Mouse (Mus musculus): Measurements from ENCODE around the gene Uck2. TPM values are rescaled to one million over a fixed set of nuclear protein-coding genes. Genes with fewer than 3 reads are reported as not detected.

Uck2 gene
- polyA plus RNA-seq, 1 experiment: 107 TPM

DNA sequence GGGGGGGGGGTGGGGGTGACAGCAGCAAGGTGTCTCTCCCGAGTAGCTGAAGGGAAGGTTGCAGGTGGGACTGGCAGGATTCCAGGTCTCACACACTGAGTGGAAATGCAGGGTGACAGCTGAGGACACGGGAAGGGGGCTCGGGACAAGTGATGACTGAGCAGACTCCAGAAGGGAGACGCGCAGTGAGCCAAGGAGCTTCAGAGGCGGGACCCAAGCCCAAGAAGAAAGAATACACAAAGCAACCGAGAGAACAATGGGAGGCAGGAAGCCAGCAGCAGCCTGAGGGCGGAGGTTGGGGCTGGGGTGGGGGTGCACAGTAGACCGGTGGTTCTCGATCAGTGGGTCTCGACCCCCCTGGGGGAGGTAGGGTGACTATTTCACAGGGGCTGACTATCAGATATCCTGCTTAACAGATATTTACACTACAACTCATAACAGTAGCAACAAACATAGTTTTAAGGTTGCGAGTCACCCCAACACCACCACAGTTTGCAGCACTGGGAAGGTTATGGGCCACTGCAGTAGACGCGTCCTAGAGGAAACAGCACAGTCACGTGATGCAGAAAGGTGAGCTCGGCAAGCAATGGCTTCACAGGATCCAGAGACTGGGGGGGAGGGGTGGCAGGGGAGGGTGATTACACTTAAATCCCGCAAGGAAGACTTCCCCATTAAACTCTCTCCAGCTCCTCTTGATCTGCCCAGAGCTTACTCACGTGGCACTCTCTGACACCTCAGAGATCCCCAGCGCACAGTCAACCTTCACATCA is 14.6 kb downstream of the Uck2 start:
- Histone ChIP-seq H3K4me1 (replicated peaks; ENCODE audit: control insufficient read depth, insufficient read depth, low read length) (peaks cover 62% of the 10 kb centered on the region), H3K36me3 (ENCODE audit: control insufficient read depth, insufficient read depth, low read length) (no peaks in the 10 kb centered on the region), H3K27ac (ENCODE audit: control insufficient read depth, insufficient read depth, low read length) (peak overlapping the region; percentile 84), H3K4me3 (ENCODE audit: control insufficient read depth, insufficient read depth, low read length) (peak overlapping the region; percentile 35), H3K27me3 (ENCODE audit: control insufficient read depth, insufficient read depth, low read length) (no peaks in the 10 kb centered on the region)
- TF ChIP-seq POLR2A (IDR thresholded peaks at IDR 0.05; ENCODE audit: control insufficient read depth, extremely low read depth, insufficient read depth, low read length, poor library complexity) (no peak), CTCF (IDR thresholded peaks at IDR 0.05; ENCODE audit: borderline replicate concordance, control insufficient read depth, extremely low read depth, insufficient read depth, low read length, poor library complexity) (no peak)
- 7% methylated on average over 19 of the region's 19 CpGs for WGBS
- DNase-seq: peak; percentile 67

DNA sequence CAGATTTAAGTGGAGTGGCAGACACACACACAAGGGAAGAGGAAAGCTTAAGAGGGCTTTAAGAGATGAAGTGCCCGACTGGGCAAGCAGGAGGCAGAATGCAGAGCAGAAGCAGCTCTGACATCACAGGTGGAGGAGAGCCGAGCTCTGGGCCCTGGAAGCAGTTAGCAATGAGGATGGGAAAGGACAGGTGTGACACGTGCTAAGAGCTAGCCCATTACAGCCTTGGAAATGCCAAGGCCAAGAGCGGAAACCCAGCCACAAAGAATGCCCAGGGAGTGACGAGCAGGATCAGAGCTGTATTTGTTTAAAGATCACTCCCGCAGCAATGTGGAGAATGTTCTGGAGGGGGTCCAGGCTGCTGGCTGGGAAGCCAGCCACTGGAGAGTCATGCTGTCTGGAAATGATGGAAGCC is 15.3 kb downstream of the Uck2 start:
- H3K27ac ChIP-seq (ENCODE audit: control insufficient read depth, insufficient read depth, low read length): peak overlapping the region; percentile 84
- peaks cover 65% of the 10 kb centered on the region for H3K4me1 ChIP-seq (replicated peaks; ENCODE audit: control insufficient read depth, insufficient read depth, low read length)
- H3K4me3 ChIP-seq (ENCODE audit: control insufficient read depth, insufficient read depth, low read length): no peak overlapping the region
- no peaks in the 10 kb centered on the region for H3K27me3 ChIP-seq (ENCODE audit: control insufficient read depth, insufficient read depth, low read length)
- no peak for DNase-seq
- TF ChIP-seq POLR2A (IDR thresholded peaks at IDR 0.05; ENCODE audit: control insufficient read depth, extremely low read depth, insufficient read depth, low read length, poor library complexity): no peak
- no peak for TF ChIP-seq CTCF (IDR thresholded peaks at IDR 0.05; ENCODE audit: borderline replicate concordance, control insufficient read depth, extremely low read depth, insufficient read depth, low read length, poor library complexity)
- H3K36me3 ChIP-seq (ENCODE audit: control insufficient read depth, insufficient read depth, low read length): no peaks in the 10 kb centered on the region
- 26% methylated on average over 6 of the region's 6 CpGs for WGBS

DNA sequence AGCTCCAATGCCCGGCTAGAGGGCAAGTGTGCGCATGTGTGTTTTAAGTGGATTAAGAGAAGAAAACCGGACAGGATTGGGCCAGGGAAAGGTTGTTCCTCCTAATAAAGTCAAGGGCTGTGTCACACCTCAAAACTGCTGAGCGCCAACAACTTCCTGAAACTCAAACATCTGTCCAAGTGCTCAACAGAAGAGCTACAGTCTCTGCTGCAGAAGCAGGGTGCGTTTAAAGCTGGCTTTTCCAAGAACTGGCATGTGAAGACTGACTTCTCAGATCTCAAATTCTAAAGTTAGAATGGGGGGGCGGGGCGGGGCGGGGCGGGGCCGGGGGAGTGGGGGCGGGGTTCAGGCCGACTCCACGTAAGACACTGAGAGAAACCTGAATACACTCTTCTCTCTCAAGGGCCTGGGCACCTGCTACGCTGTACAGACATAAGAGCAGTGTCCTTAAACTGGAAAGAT is 15.7 kb downstream of the Uck2 start:
- no peak for TF ChIP-seq POLR2A (IDR thresholded peaks at IDR 0.05; ENCODE audit: control insufficient read depth, extremely low read depth, insufficient read depth, low read length, poor library complexity)
- no peak for TF ChIP-seq CTCF (IDR thresholded peaks at IDR 0.05; ENCODE audit: borderline replicate concordance, control insufficient read depth, extremely low read depth, insufficient read depth, low read length, poor library complexity)
- no peak overlapping the region for H3K4me3 ChIP-seq (ENCODE audit: control insufficient read depth, insufficient read depth, low read length)
- H3K27ac ChIP-seq (ENCODE audit: control insufficient read depth, insufficient read depth, low read length): peak overlapping the region; percentile 84
- H3K36me3 ChIP-seq (ENCODE audit: control insufficient read depth, insufficient read depth, low read length): no peaks in the 10 kb centered on the region
- WGBS: 2% methylated on average over 14 of the region's 14 CpGs
- H3K27me3 ChIP-seq (ENCODE audit: control insufficient read depth, insufficient read depth, low read length): no peaks in the 10 kb centered on the region
- no peak for DNase-seq
- H3K4me1 ChIP-seq (replicated peaks; ENCODE audit: control insufficient read depth, insufficient read depth, low read length): peaks cover 65% of the 10 kb centered on the region

DNA sequence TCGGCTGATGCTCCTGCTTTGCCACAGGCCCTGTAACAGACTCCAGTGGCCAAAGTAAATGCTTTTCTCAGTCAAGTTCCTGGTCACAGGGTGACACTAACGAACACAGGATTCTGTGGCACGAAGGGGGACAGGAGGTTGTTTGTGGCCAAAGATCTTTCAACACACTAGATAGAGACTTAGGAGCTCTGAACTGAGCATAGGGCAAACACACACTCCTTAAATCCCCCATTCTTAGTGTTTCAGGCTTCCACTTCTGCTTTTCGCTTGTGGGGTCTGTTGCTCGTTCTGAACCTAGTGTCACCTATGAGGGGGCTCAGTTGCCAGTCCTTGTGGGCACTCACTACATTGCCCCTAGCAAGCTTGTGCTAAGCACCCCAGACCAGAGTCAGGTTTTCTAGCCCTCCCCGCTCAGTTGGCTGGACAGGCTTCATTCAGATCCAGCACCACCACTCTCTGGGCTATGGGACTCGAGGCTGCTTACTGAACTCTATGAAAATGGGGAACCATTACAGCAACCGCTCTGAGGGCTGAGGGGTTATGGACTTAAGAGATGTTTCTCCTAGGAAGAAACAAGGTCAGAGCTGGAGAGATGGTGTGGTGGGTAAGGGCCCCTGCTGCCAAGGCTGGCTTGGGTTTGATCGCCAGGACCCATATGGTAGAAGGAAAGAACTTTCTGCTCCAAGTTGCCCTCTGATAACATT is 16.6 kb downstream of the Uck2 start:
- no peaks in the 10 kb centered on the region for H3K36me3 ChIP-seq (ENCODE audit: control insufficient read depth, insufficient read depth, low read length)
- TF ChIP-seq POLR2A (IDR thresholded peaks at IDR 0.05; ENCODE audit: control insufficient read depth, extremely low read depth, insufficient read depth, low read length, poor library complexity) (no peak), CTCF (IDR thresholded peaks at IDR 0.05; ENCODE audit: borderline replicate concordance, control insufficient read depth, extremely low read depth, insufficient read depth, low read length, poor library complexity) (no peak)
- peak overlapping the region; percentile 84 for H3K27ac ChIP-seq (ENCODE audit: control insufficient read depth, insufficient read depth, low read length)
- H3K27me3 ChIP-seq (ENCODE audit: control insufficient read depth, insufficient read depth, low read length): no peaks in the 10 kb centered on the region
- WGBS: 37% methylated on average over 9 of the region's 9 CpGs
- H3K4me3 ChIP-seq (ENCODE audit: control insufficient read depth, insufficient read depth, low read length): no peak overlapping the region
- no peak for DNase-seq
- peaks cover 60% of the 10 kb centered on the region for H3K4me1 ChIP-seq (replicated peaks; ENCODE audit: control insufficient read depth, insufficient read depth, low read length)

DNA sequence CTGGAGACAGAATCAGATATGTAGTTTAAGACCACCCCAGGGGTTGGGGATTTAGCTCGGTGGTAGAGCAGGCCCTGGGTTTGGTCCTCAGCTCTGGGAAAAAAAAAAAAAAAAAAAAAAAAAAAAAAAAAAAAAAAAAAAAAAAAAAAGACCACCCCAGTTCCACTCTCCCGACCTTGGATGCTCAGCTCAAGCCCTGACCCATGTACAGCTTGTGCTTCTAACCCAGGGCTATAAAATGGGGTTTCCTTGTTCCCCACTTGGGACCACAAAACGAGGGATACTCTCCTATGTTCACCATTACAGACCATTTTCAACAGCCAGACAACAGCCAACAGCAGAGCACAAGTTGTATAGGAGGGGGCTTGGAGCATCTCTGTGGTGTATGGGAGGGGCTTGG is 18.4 kb downstream of the Uck2 start:
- WGBS: 62% methylated on average over 3 of the region's 3 CpGs
- Histone ChIP-seq H3K4me1 (replicated peaks; ENCODE audit: control insufficient read depth, insufficient read depth, low read length) (peaks cover 48% of the 10 kb centered on the region), H3K27me3 (ENCODE audit: control insufficient read depth, insufficient read depth, low read length) (no peaks in the 10 kb centered on the region), H3K36me3 (ENCODE audit: control insufficient read depth, insufficient read depth, low read length) (no peaks in the 10 kb centered on the region), H3K4me3 (ENCODE audit: control insufficient read depth, insufficient read depth, low read length) (no peak overlapping the region), H3K27ac (ENCODE audit: control insufficient read depth, insufficient read depth, low read length) (no peak overlapping the region)
- TF ChIP-seq POLR2A (IDR thresholded peaks at IDR 0.05; ENCODE audit: control insufficient read depth, extremely low read depth, insufficient read depth, low read length, poor library complexity) (no peak), CTCF (IDR thresholded peaks at IDR 0.05; ENCODE audit: borderline replicate concordance, control insufficient read depth, extremely low read depth, insufficient read depth, low read length, poor library complexity) (no peak)
- DNase-seq: no peak

DNA sequence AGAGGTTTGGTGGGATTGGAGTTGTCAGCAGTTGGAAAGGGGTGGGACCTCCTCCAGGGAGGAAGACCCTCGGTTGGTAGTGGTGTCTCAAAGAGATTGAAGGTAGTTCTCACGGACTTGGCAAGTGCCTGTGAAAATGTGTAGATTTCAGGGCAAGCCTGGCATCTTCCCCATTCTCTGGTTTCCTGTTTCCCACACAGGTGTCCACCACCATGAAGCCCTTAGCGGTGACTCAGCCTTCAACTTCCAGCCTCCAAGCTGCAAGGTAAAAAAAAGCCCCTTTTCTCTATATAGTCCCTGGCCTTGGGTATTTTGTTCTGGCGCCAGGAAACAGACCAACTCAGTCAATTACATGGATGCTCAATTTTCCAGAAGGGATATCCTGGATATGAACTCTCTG is 19.8 kb downstream of the Uck2 start:
- DNase-seq: no peak
- H3K27ac ChIP-seq (ENCODE audit: control insufficient read depth, insufficient read depth, low read length): no peak overlapping the region; the same call in 1 of the 2 replicates
- WGBS: 14% methylated on average over 4 of the region's 4 CpGs
- no peak for TF ChIP-seq POLR2A (IDR thresholded peaks at IDR 0.05; ENCODE audit: control insufficient read depth, extremely low read depth, insufficient read depth, low read length, poor library complexity)
- no peak for TF ChIP-seq CTCF (IDR thresholded peaks at IDR 0.05; ENCODE audit: borderline replicate concordance, control insufficient read depth, extremely low read depth, insufficient read depth, low read length, poor library complexity)
- no peaks in the 10 kb centered on the region for H3K27me3 ChIP-seq (ENCODE audit: control insufficient read depth, insufficient read depth, low read length)
- H3K4me1 ChIP-seq (replicated peaks; ENCODE audit: control insufficient read depth, insufficient read depth, low read length): peaks cover 40% of the 10 kb centered on the region
- H3K36me3 ChIP-seq (ENCODE audit: control insufficient read depth, insufficient read depth, low read length): no peaks in the 10 kb centered on the region
- no peak overlapping the region for H3K4me3 ChIP-seq (ENCODE audit: control insufficient read depth, insufficient read depth, low read length)
